19 mouse cellular contexts compared by ENCODE assay signal in the genomic region with DNA sequence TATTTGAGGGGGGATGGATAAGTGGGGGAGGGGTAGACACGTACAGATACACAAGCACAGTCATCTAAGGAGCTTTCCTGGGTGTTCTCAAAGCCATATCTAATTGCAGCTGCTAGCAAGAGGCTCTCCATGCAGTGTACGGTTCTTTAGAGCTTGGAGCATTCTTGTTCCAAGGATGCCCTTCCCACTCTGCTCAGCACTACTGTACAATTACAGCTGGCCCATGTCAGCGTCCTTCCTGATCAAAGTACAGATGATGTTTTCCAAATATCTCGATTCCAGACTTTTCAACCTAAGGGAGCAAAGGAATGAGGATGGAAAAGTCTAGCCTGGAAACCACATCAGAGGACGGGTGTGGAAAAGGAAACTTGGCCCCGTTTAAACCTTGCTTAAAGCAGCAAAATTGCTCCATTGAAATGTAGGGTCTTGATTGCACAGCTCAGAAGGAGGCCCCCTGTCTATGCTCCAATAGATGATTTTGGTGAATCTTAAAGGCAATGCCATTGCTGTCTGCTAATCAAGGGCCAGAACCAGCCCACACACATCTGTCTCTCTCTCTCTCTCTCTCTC. TPM values are rescaled to one million over a fixed set of nuclear protein-coding genes. Genes with fewer than 3 reads are reported as not detected.
DNase-seq lines count a peak whose midpoint lies in the region; ATAC-seq and TF ChIP-seq lines count a peak whose summit lies in the region.
"Had no signal": no experiment of that assay in that cellular context is flagged by ENCODE, and none has a peak within 500 bp of the region (broad histone marks: within the 10 kb centered on the region; RNA-seq: fewer than 3 reads in every experiment).

No protein-coding gene starts in this region.

- 0 out of 2 replicates have a peak, but pooled peaks have one; percentile 60 for ATAC-seq in heart, embryonic 16.5 days (replicated peaks; ENCODE audit: extremely low read depth, insufficient read depth, low FRiP score)
- ATAC-seq in heart, embryonic 11.5 days (replicated peaks; ENCODE audit: insufficient number of reproducible peaks, low FRiP score, low TSS enrichment) = no peak
- ATAC-seq: forebrain, embryonic 15.5 days; inflammation-experienced regulatory T-cells, adult 6 months; midbrain, embryonic 13.5 days had no signal

- H3K4me1 ChIP-seq in heart, embryonic 16.5 days (ENCODE audit: control insufficient read depth, insufficient read depth, low read length) = peaks cover 15% of the 10 kb centered on the region
- H3K4me1 ChIP-seq in heart, embryonic 11.5 days (ENCODE audit: control insufficient read depth, insufficient read depth, low read length) = peaks cover 12% of the 10 kb centered on the region
- H3K4me1 ChIP-seq: forebrain, embryonic 15.5 days had no signal

- no peaks in the 10 kb centered on the region for H3K9me3 ChIP-seq in heart, embryonic 16.5 days (replicated peaks; ENCODE audit: control insufficient read depth, low read length)
- H3K9me3 ChIP-seq in heart, embryonic 11.5 days (replicated peaks; ENCODE audit: control insufficient read depth, low read length) = no peaks in the 10 kb centered on the region
- H3K9me3 ChIP-seq: forebrain, embryonic 15.5 days; hindbrain, embryonic 13.5 days; midbrain, embryonic 13.5 days; neural tube, embryonic 12.5 days had no signal

- DNase-seq in layer of hippocampus, adult 2 months (ENCODE audit: low spot score in 2 of 2) = no peak
- DNase-seq in layer of hippocampus, postnatal 10 days (ENCODE audit: low spot score in 2 of 2) = no peak
- DNase-seq in lung, postnatal 14 days = peak; percentile 7
- DNase-seq in lung, postnatal 25 days (ENCODE audit: low spot score) = no peak
- DNase-seq in lung, postnatal 36 days = peak; percentile 13
- DNase-seq: cerebellum, adult 2 months; gastrocnemius, postnatal 36 days; kidney, adult 2 months; right cerebral cortex, adult 18-20 months; thymus, postnatal 25 days had no signal

- no peak for TF ChIP-seq CTCF in layer of hippocampus, adult 2 months (conservative IDR thresholded peaks at IDR 0.05)

- H3K4me2 ChIP-seq in heart, embryonic 16.5 days (ENCODE audit: low read depth, low read length) = no peak overlapping the region
- H3K4me2 ChIP-seq in heart, embryonic 11.5 days = no peak overlapping the region
- H3K4me2 ChIP-seq: forebrain, embryonic 15.5 days; hindbrain, embryonic 13.5 days; midbrain, embryonic 13.5 days; neural tube, embryonic 12.5 days had no signal

- H3K4me3 ChIP-seq in heart, embryonic 16.5 days (ENCODE audit: low read length) = no peak overlapping the region
- no peak overlapping the region for H3K4me3 ChIP-seq in heart, embryonic 11.5 days (ENCODE audit: low read depth, low read length)
- H3K4me3 ChIP-seq in layer of hippocampus, adult 2 months = no peak overlapping the region
- H3K4me3 ChIP-seq: forebrain, embryonic 15.5 days; hindbrain, embryonic 13.5 days; midbrain, embryonic 13.5 days; neural tube, embryonic 12.5 days had no signal

- no peak overlapping the region for H3K27ac ChIP-seq in heart, embryonic 16.5 days (ENCODE audit: low read length)
- H3K27ac ChIP-seq in heart, embryonic 11.5 days (ENCODE audit: low read depth, low read length) = no peak overlapping the region
- H3K27ac ChIP-seq in layer of hippocampus, adult 2 months = 0 out of 2 replicates have a peak overlapping the region, but pooled peaks have one; percentile 10
- H3K27ac ChIP-seq: forebrain, embryonic 15.5 days; hindbrain, embryonic 13.5 days; liver, embryonic 14.5 days; midbrain, embryonic 13.5 days; neural tube, embryonic 12.5 days had no signal

- 58% methylated on average over 6 of the region's 6 CpGs for WGBS in heart, embryonic 16.5 days
- WGBS in heart, embryonic 11.5 days (ENCODE audit: insufficient replicate concordance) = 67% methylated on average over 6 of the region's 6 CpGs

- H3K36me3 ChIP-seq in heart, embryonic 16.5 days (ENCODE audit: control insufficient read depth, insufficient read depth) = no peaks in the 10 kb centered on the region
- H3K36me3 ChIP-seq in heart, embryonic 11.5 days (ENCODE audit: control insufficient read depth, insufficient read depth, low read length) = no peaks in the 10 kb centered on the region
- H3K36me3 ChIP-seq: forebrain, embryonic 15.5 days; hindbrain, embryonic 13.5 days; midbrain, embryonic 13.5 days; neural tube, embryonic 12.5 days had no signal

- H3K27me3 ChIP-seq in heart, embryonic 16.5 days (ENCODE audit: control insufficient read depth, insufficient read depth, low read length) = no peaks in the 10 kb centered on the region
- no peaks in the 10 kb centered on the region for H3K27me3 ChIP-seq in heart, embryonic 11.5 days (ENCODE audit: control insufficient read depth, insufficient read depth, low read length)
- H3K27me3 ChIP-seq: forebrain, embryonic 15.5 days; hindbrain, embryonic 13.5 days; midbrain, embryonic 13.5 days; neural tube, embryonic 12.5 days had no signal

- H3K9ac ChIP-seq in heart, embryonic 16.5 days (ENCODE audit: low read length) = no peak overlapping the region
- H3K9ac ChIP-seq in heart, embryonic 11.5 days (ENCODE audit: low read depth, low read length) = no peak overlapping the region
- H3K9ac ChIP-seq: forebrain, embryonic 15.5 days; hindbrain, embryonic 13.5 days; liver, embryonic 14.5 days; midbrain, embryonic 13.5 days; neural tube, embryonic 12.5 days had no signal

RNA-seq across cellular contexts. Expression of a gene that starts 46.6 kb away (rescaled TPM):
- polyA plus RNA-seq in heart, embryonic 16.5 days (2015; fragmentation: Nextera tagmentation; extraction: Ambion mirVana) = 61.5 and 63.1 TPM in 2 replicates
- 41.6 and 51.5 TPM in 2 replicates for polyA plus RNA-seq in heart, embryonic 11.5 days (2014; fragmentation: Nextera tagmentation; extraction: Ambion mirVana)
- total RNA-seq in layer of hippocampus, adult 2 months (2021) = 10 to 100 TPM; 19.6 to 21.6 TPM
- total RNA-seq in layer of hippocampus, postnatal 10 days (2021) = 10 to 100 TPM; 38.0 to 39.3 TPM
- total RNA-seq: megakaryocyte, adult 5-6 weeks had no signal

Comparison
In these comparisons a context has a peak if more than half of its experiments do, and no peak if none do; other contexts are left out.
1. DNase-seq: peak in lung, postnatal 14 days (single experiment) and lung, postnatal 36 days (single experiment); none in layer of hippocampus, adult 2 months (0 of 2), layer of hippocampus, postnatal 10 days (0 of 2) and lung, postnatal 25 days (single experiment).